Mouse (Mus musculus) testis, postnatal 10 days (tissue): Measurements from ENCODE around the gene Phf7.

ENCODE experiments used
- DNase-seq: peaks from one replicate; pipeline ENCODE4 v3.0.0; 2021; ENCODE audit warnings: low spot score

Gene Phf7

GRCm38 (mm10) chr14:31251084-31251604, at the start of gene Phf7, which contains the start of gene Bap1:
Gene Phf7, minus strand, starts transcription at chr14:31251317.
Gene Bap1, plus strand, starts transcription at chr14:31251450.
- peak; percentile 98 for DNase-seq

GRCm38 (mm10) chr14:31285728-31286127, 34.6 kb upstream of the Phf7 start:
- DNase-seq: no peak

- peak; percentile 93 for DNase-seq
Observed at GRCm38 (mm10) chr14:31272164-31272563, 21.0 kb upstream of the Phf7 start.

- no peak for DNase-seq
Observed at GRCm38 (mm10) chr14:31271121-31271520, 20.0 kb upstream of the Phf7 start.

- DNase-seq: peak; percentile 80
Observed at GRCm38 (mm10) chr14:31269456-31270100, 18.5 kb upstream of the Phf7 start.

- no peak for DNase-seq
Observed at GRCm38 (mm10) chr14:31268301-31269001, 17.3 kb upstream of the Phf7 start.

GRCm38 (mm10) chr14:31267649-31268048, 16.5 kb upstream of the Phf7 start:
- DNase-seq: no peak

- DNase-seq: no peak
Observed at GRCm38 (mm10) chr14:31260932-31261331, 9.8 kb upstream of the Phf7 start.

GRCm38 (mm10) chr14:31260374-31260773, 9.3 kb upstream of the Phf7 start:
- DNase-seq: no peak

GRCm38 (mm10) chr14:31258476-31259050, 7.4 kb upstream of the Phf7 start:
- DNase-seq: no peak

- DNase-seq: no peak
Observed at GRCm38 (mm10) chr14:31252091-31252490, 974 bp upstream of the Phf7 start.

- no peak for DNase-seq
Observed at GRCm38 (mm10) chr14:31251626-31252025, 509 bp upstream of the Phf7 start.

GRCm38 (mm10) chr14:31250222-31251083, 664 bp downstream of the Phf7 start:
- DNase-seq: no peak

GRCm38 (mm10) chr14:31248396-31248795, 2.7 kb downstream of the Phf7 start:
- no peak for DNase-seq

GRCm38 (mm10) chr14:31245946-31246345, 5.2 kb downstream of the Phf7 start:
- no peak for DNase-seq

- no peak for DNase-seq
Observed at GRCm38 (mm10) chr14:31244777-31245176, 6.3 kb downstream of the Phf7 start.

GRCm38 (mm10) chr14:31240528-31240927, 10.6 kb downstream of the Phf7 start:
- DNase-seq: no peak

- peak; percentile 41 for DNase-seq
Observed at GRCm38 (mm10) chr14:31237101-31237882, 13.8 kb downstream of the Phf7 start.

- peak; percentile 91 for DNase-seq
Observed at GRCm38 (mm10) chr14:31233996-31234591, 17.0 kb downstream of the Phf7 start.

GRCm38 (mm10) chr14:31233070-31233995, 17.8 kb downstream of the Phf7 start:
- peak; percentile 50 for DNase-seq
